Mouse (Mus musculus) olfactory bulb, adult 2 months (tissue): ENCODE measurements at regions not wholly inside any gene's neighbourhood (a gene's known extent, or its start where the extent isn't known, plus 50 kb on each side); places are given as distances from the start of the nearest gene placed in this dataset.

ENCODE experiments used
- CTCF ChIP-seq: fragments of 200-500 bp; IDR thresholded peaks from 2 replicates; pipeline ENCODE4 v1.5.1; 2012; ENCODE audit warnings: low read depth, mild to moderate bottlenecking, low read length, moderate library complexity; ENCODE audit not compliant: insufficient read depth
- POLR2A ChIP-seq: fragments of 200-500 bp; IDR thresholded peaks from 2 replicates; pipeline ENCODE4 v1.6.1; 2012; ENCODE audit warnings: mild to moderate bottlenecking, low read depth, low read length, moderate library complexity; ENCODE audit not compliant: insufficient read depth

DNA sequence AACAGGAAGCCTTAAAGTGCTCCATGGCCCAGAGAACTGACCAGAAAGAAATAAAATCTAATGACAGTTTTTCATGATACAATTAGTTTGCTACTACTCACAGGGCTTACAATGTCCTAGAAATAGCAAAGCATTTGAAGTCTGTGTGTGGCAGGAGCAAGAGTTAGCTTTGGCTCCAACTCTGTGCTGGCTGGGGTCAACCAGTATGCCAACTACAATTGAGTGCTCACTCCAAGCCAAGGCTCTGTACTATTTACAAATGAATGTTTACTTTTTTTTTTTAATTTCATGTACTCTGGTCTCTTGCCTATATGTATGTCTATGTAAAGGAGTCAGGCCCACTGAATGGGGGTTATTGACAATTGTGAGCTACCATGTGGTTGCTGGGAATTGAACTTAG lies 75.7 kb upstream of the Jak1 start:
- no peak for TF ChIP-seq CTCF
- TF ChIP-seq POLR2A: no peak
